Mouse (Mus musculus) myocyte (in vitro differentiated cells): Measurements from ENCODE around the gene Ppp1r14b. TPM values are rescaled to one million over a fixed set of nuclear protein-coding genes. Genes with fewer than 3 reads are reported as not detected.

Experiments used
- H3K27me3 ChIP-seq: one replicate; pipeline ENCODE4 v1.6.1; 2011; ENCODE audit not compliant: control insufficient read depth, insufficient read depth, insufficient read length
- H3K36me3 ChIP-seq: one replicate; pipeline ENCODE4 v1.6.1; 2011; ENCODE audit not compliant: control insufficient read depth, insufficient read depth
- H3K4me2 ChIP-seq: one replicate; pipeline ENCODE4 v1.6.1; 2011; ENCODE audit warnings: low read depth, control low read depth
- H3K4me3 ChIP-seq: one replicate; pipeline ENCODE4 v1.5.1; 2011; ENCODE audit warnings: mild to moderate bottlenecking, control low read depth, moderate library complexity
- H3K79me2 ChIP-seq: one replicate; pipeline ENCODE4 v1.6.1; 2011; ENCODE audit not compliant: control insufficient read depth, insufficient read depth
- H3ac ChIP-seq: one replicate; pipeline ENCODE4 v1.6.1; 2011; ENCODE audit not compliant: control insufficient read depth, insufficient read length
- CEBPB ChIP-seq: IDR thresholded peaks from 2 replicates; pipeline ENCODE4 v1.6.1; 2011; ENCODE audit warnings: mild to moderate bottlenecking, moderate library complexity; ENCODE audit not compliant: poor library complexity, insufficient read depth, severe bottlenecking
- E2F4 ChIP-seq: IDR thresholded peaks from one replicate; pipeline ENCODE4 v1.6.1; 2011; ENCODE audit warnings: mild to moderate bottlenecking, control low read depth, moderate library complexity; ENCODE audit not compliant: insufficient read depth
- MAX ChIP-seq: IDR thresholded peaks from one replicate; pipeline ENCODE4 v1.6.1; 2011; ENCODE audit warnings: low read depth, mild to moderate bottlenecking, control low read depth
- MYOD1 ChIP-seq, 3 experiments: IDR thresholded peaks; one replicate each; pipeline ENCODE4 v1.6.1; 2011; ENCODE audit warnings: control low read depth in 2 of 3, low read depth in 2 of 3, mild to moderate bottlenecking in 2 of 3, moderate library complexity in 1 of 3; ENCODE audit not compliant: insufficient read length in 2 of 3, control insufficient read depth in 1 of 3
- MYOG ChIP-seq, 3 experiments: IDR thresholded peaks; one replicate each; pipeline ENCODE4 v1.6.1; 2011; ENCODE audit warnings: control low read depth in 2 of 3, low read depth in 2 of 3, mild to moderate bottlenecking in 2 of 3; ENCODE audit not compliant: insufficient read length in 2 of 3, control insufficient read depth in 1 of 3, insufficient read depth in 1 of 3
- POLR2A ChIP-seq: IDR thresholded peaks from one replicate; pipeline ENCODE4 v1.6.1; 2011; ENCODE audit warnings: low read depth, mild to moderate bottlenecking, control low read depth, moderate library complexity; ENCODE audit not compliant: insufficient read length
- POLR2AphosphoS2 ChIP-seq: IDR thresholded peaks from one replicate; pipeline ENCODE4 v1.6.1; 2011; ENCODE audit warnings: low read depth, control low read depth; ENCODE audit not compliant: insufficient read length
- REST ChIP-seq: IDR thresholded peaks from one replicate; pipeline ENCODE4 v1.6.1; 2011; ENCODE audit warnings: mild to moderate bottlenecking, control low read depth, moderate library complexity; ENCODE audit not compliant: insufficient read depth, insufficient read length
- SRF ChIP-seq: IDR thresholded peaks from one replicate; pipeline ENCODE4 v1.6.1; 2011; ENCODE audit warnings: low read depth; ENCODE audit not compliant: control insufficient read depth, insufficient read length
- TCF12 ChIP-seq: IDR thresholded peaks from one replicate; pipeline ENCODE4 v1.6.1; 2011; ENCODE audit warnings: mild to moderate bottlenecking, control low read depth; ENCODE audit not compliant: poor library complexity, insufficient read depth, severe bottlenecking
- TCF3 ChIP-seq: IDR thresholded peaks from one replicate; pipeline ENCODE4 v1.6.1; 2011; ENCODE audit warnings: low read depth, control low read depth; ENCODE audit not compliant: insufficient read length
- USF1 ChIP-seq: IDR thresholded peaks from one replicate; pipeline ENCODE4 v1.6.1; 2011; ENCODE audit warnings: low read depth, mild to moderate bottlenecking, control low read depth, moderate library complexity
- polyA plus RNA-seq: library from polyadenylated mRNA; unstranded; fragments of >200 nt; fragmentation: generic; extraction: Trizol; gene quantifications from one replicate; pipeline ENCODE4 v1.2.1, GENCODE M21; 2012; ENCODE audit warnings: missing spikeins

The Ppp1r14b gene
- polyA plus RNA-seq, 1 experiment, result 1,032 TPM

GRCm38 (mm10) chr19:6940396-6941351, 34.1 kb upstream of the Ppp1r14b start:
- TF ChIP-seq SRF (no peak), USF1 (no peak), TCF3 (no peak), TCF12 (no peak), CEBPB (no peak), POLR2AphosphoS2 (no peak), MYOG (IDR thresholded peaks at IDR 0.05; ENCODE audit: control insufficient read depth in 1 of 3, insufficient read depth in 1 of 3, insufficient read length in 2 of 3, low read depth in 2 of 3) (no peak)

GRCm38 (mm10) chr19:6941372-6942248, 33.2 kb upstream of the Ppp1r14b start, which contains the start of gene Bad:
Gene Bad (plus strand): TSS chr19:6941861.
- Histone ChIP-seq H3K4me3 (peak within 1 kb of the TSS; percentile 98), H3K79me2 (peaks cover 14% of the 10 kb centered on the region), H3K4me2 (peak within 1 kb of the TSS; percentile 87), H3K27me3 (no peaks in the 10 kb centered on the region), H3K36me3 (no peaks in the 10 kb centered on the region), H3ac (peak within 1 kb of the TSS; percentile 13)
- peak; percentile 45 for TF ChIP-seq SRF
- peak; percentile 92 for TF ChIP-seq POLR2AphosphoS2
- no peak for TF ChIP-seq TCF3
- TF ChIP-seq POLR2A, result peak; percentile 61

More at GRCm38 (mm10) chr19:6940396-6941351, 34.1 kb upstream of the Ppp1r14b start:
- Histone ChIP-seq H3K27me3 (no peaks in the 10 kb centered on the region), H3ac (peak overlapping the region; percentile 13), H3K4me3 (peak overlapping the region; percentile 98), H3K36me3 (no peaks in the 10 kb centered on the region), H3K79me2 (peaks cover 14% of the 10 kb centered on the region), H3K4me2 (peak overlapping the region; percentile 85)

GRCm38 (mm10) chr19:6942249-6942691, 32.5 kb upstream of the Ppp1r14b start, which contains the start of gene Gpr137:
Gene Gpr137 (minus strand): TSS chr19:6942480.
- TF ChIP-seq POLR2AphosphoS2 (peak; percentile 84), E2F4 (no peak), POLR2A (peak; percentile 63)
- H3K27me3 ChIP-seq, result no peaks in the 10 kb centered on the region
- peak within 1 kb of the TSS; percentile 13 for H3ac ChIP-seq
- peak within 1 kb of the TSS; percentile 87 for H3K4me2 ChIP-seq
- H3K36me3 ChIP-seq, result no peaks in the 10 kb centered on the region
- peak within 1 kb of the TSS; percentile 98 for H3K4me3 ChIP-seq
- peaks cover 14% of the 10 kb centered on the region for H3K79me2 ChIP-seq

GRCm38 (mm10) chr19:6942764-6943163, 32.0 kb upstream of the Ppp1r14b start:
- no peaks in the 10 kb centered on the region for H3K27me3 ChIP-seq
- peak overlapping the region; percentile 87 for H3K4me2 ChIP-seq
- peak overlapping the region; percentile 13 for H3ac ChIP-seq
- H3K36me3 ChIP-seq, result no peaks in the 10 kb centered on the region
- peaks cover 14% of the 10 kb centered on the region for H3K79me2 ChIP-seq
- TF ChIP-seq E2F4 (no peak), POLR2AphosphoS2 (no peak), TCF3 (no peak), TCF12 (no peak), MYOG (IDR thresholded peaks at IDR 0.05; ENCODE audit: control insufficient read depth in 1 of 3, insufficient read depth in 1 of 3, insufficient read length in 2 of 3, low read depth in 2 of 3) (no peak), MYOD1 (IDR thresholded peaks at IDR 0.05; ENCODE audit: control insufficient read depth in 1 of 3, insufficient read length in 2 of 3, low read depth in 2 of 3) (no peak), CEBPB (no peak), SRF (no peak), USF1 (no peak), MAX (no peak), POLR2A (no peak), REST (no peak)
- H3K4me3 ChIP-seq, result peak overlapping the region; percentile 98

- Histone ChIP-seq H3K27me3 (no peaks in the 10 kb centered on the region), H3ac (no peak overlapping the region), H3K79me2 (peaks cover 14% of the 10 kb centered on the region), H3K4me3 (no peak overlapping the region), H3K4me2 (no peak overlapping the region), H3K36me3 (no peaks in the 10 kb centered on the region)
- TF ChIP-seq POLR2AphosphoS2 (no peak), MYOD1 (IDR thresholded peaks at IDR 0.05; ENCODE audit: control insufficient read depth in 1 of 3, insufficient read length in 2 of 3, low read depth in 2 of 3) (no peak), POLR2A (no peak), USF1 (no peak), E2F4 (no peak), MAX (no peak), TCF12 (no peak)
These were observed 31.1 kb upstream of the Ppp1r14b start for GRCm38 (mm10) chr19:6943709-6944108.
